Mouse (Mus musculus) ZHBTc4 (cell line): ENCODE data around the gene Aldh1a2.
A peak's percentile ranks its signal among the peaks of the same experiment; 100 is the strongest.

Experiments used
- DNase-seq: peaks from one replicate; pipeline ENCODE4 v3.0.0-alpha.2; 2011; ENCODE audit warnings: low read depth, low spot score

Gene Aldh1a2

GRCm38 (mm10) chr9:71216036-71216995, 727 bp downstream of the Aldh1a2 start:
- DNase-seq = peak; percentile 42

GRCm38 (mm10) chr9:71216996-71217792, 1.6 kb downstream of the Aldh1a2 start:
- peak; percentile 25 for DNase-seq

- DNase-seq = no peak
Measured at GRCm38 (mm10) chr9:71217793-71218095, 2.2 kb downstream of the Aldh1a2 start.

GRCm38 (mm10) chr9:71219161-71219560, 3.6 kb downstream of the Aldh1a2 start:
- DNase-seq = no peak

GRCm38 (mm10) chr9:71220401-71220800, 4.8 kb downstream of the Aldh1a2 start:
- DNase-seq = no peak

- peak; percentile 86 for DNase-seq
Measured at GRCm38 (mm10) chr9:71227226-71227970, 11.8 kb downstream of the Aldh1a2 start.

- DNase-seq = no peak
Measured at GRCm38 (mm10) chr9:71230011-71230410, 14.4 kb downstream of the Aldh1a2 start.

GRCm38 (mm10) chr9:71236540-71236939, 21.0 kb downstream of the Aldh1a2 start:
- no peak for DNase-seq

- no peak for DNase-seq
Measured at GRCm38 (mm10) chr9:71239926-71240325, 24.3 kb downstream of the Aldh1a2 start.

GRCm38 (mm10) chr9:71241515-71242411, 26.2 kb downstream of the Aldh1a2 start:
- DNase-seq = no peak

- no peak for DNase-seq
Measured at GRCm38 (mm10) chr9:71242412-71242781, 26.8 kb downstream of the Aldh1a2 start.

- DNase-seq = no peak
Measured at GRCm38 (mm10) chr9:71254380-71254779, 38.8 kb downstream of the Aldh1a2 start.

- no peak for DNase-seq
Measured at GRCm38 (mm10) chr9:71262711-71263110, 47.1 kb downstream of the Aldh1a2 start.

GRCm38 (mm10) chr9:71269711-71270110, 54.1 kb downstream of the Aldh1a2 start:
- no peak for DNase-seq

- DNase-seq = no peak
Measured at GRCm38 (mm10) chr9:71270205-71270604, 54.6 kb downstream of the Aldh1a2 start.

GRCm38 (mm10) chr9:71276149-71276721, 60.6 kb downstream of the Aldh1a2 start:
- DNase-seq = no peak

GRCm38 (mm10) chr9:71278741-71279140, 63.2 kb downstream of the Aldh1a2 start:
- DNase-seq = no peak

- no peak for DNase-seq
Measured at GRCm38 (mm10) chr9:71283156-71283555, 67.6 kb downstream of the Aldh1a2 start.

- no peak for DNase-seq
Measured at GRCm38 (mm10) chr9:71285231-71285630, 69.6 kb downstream of the Aldh1a2 start.

- DNase-seq = no peak
Measured at GRCm38 (mm10) chr9:71286420-71286819, 70.8 kb downstream of the Aldh1a2 start.

- DNase-seq = no peak
Measured at GRCm38 (mm10) chr9:71288738-71289137, 73.1 kb downstream of the Aldh1a2 start.
